Mouse (Mus musculus) lung, adult 18-20 months (tissue): ENCODE measurements around the gene Ugt2b37.
"Not testable (repeated sequence)": the region's sequence is repeated elsewhere in the genome, so short reads cannot be mapped to it uniquely, and the experiment has no call there.

Experiments
- DNase-seq, 2 experiments: peaks; one replicate each; pipeline ENCODE4 v3.0.0; 2022; ENCODE audit warnings: mixed read lengths in 2 of 2

Ugt2b37 gene

GRCm38 (mm10) chr5:87254676-87255075, at the start of gene Ugt2b37:
TSS of gene Ugt2b37 (minus strand) at chr5:87254804.
- DNase-seq = not testable (repeated sequence)

GRCm38 (mm10) chr5:87286180-87286579, 31.6 kb upstream of the Ugt2b37 start:
- DNase-seq = not testable (repeated sequence)

GRCm38 (mm10) chr5:87275986-87276385, 21.4 kb upstream of the Ugt2b37 start:
- DNase-seq = not testable (repeated sequence)

GRCm38 (mm10) chr5:87275581-87275980, 21.0 kb upstream of the Ugt2b37 start:
- DNase-seq = no peak

GRCm38 (mm10) chr5:87255831-87256230, 1.2 kb upstream of the Ugt2b37 start:
- DNase-seq = no peak

- not testable (repeated sequence) for DNase-seq
Measured at GRCm38 (mm10) chr5:87242140-87242539, 12.5 kb downstream of the Ugt2b37 start.

- DNase-seq = not testable (repeated sequence)
Measured at GRCm38 (mm10) chr5:87196430-87196829, 58.2 kb downstream of the Ugt2b37 start.
